Mouse (Mus musculus) layer of hippocampus, adult 8-10 months (tissue): ENCODE measurements around the gene Crtc3. TPM values are rescaled to one million over a fixed set of nuclear protein-coding genes. Genes with fewer than 3 reads are reported as not detected.

ENCODE experiments used
- DNase-seq, 2 experiments: peaks; one replicate each; pipeline ENCODE4 v3.0.0; 2022; ENCODE audit warnings: low spot score in 2 of 2
- total RNA-seq, 4 experiments: library from RNA; stranded (reverse); gene quantifications; 2 replicates each; pipeline ENCODE4 v1.2.4; 2022

Crtc3 gene
- total RNA-seq, 4 experiments from 2014 or later = 20.5 to 24.6 (median 21.8) TPM

- DNase-seq = no peak
Measured at GRCm38 (mm10) chr7:80685639-80686038, 3.0 kb downstream of the Crtc3 start.

GRCm38 (mm10) chr7:80682630-80683029, 6.0 kb downstream of the Crtc3 start:
- no peak for DNase-seq

- DNase-seq = no peak
Measured at GRCm38 (mm10) chr7:80680218-80680847, 8.3 kb downstream of the Crtc3 start.

GRCm38 (mm10) chr7:80672323-80672722, 16.4 kb downstream of the Crtc3 start:
- DNase-seq = no peak

- no peak for DNase-seq
Measured at GRCm38 (mm10) chr7:80670889-80671288, 17.8 kb downstream of the Crtc3 start.

- no peak for DNase-seq
Measured at GRCm38 (mm10) chr7:80667190-80667589, 21.5 kb downstream of the Crtc3 start.

GRCm38 (mm10) chr7:80666198-80666915, 22.3 kb downstream of the Crtc3 start:
- no peak for DNase-seq

GRCm38 (mm10) chr7:80661082-80661481, 27.6 kb downstream of the Crtc3 start:
- DNase-seq = no peak

GRCm38 (mm10) chr7:80660619-80661018, 28.1 kb downstream of the Crtc3 start:
- peak; percentile 86 to 89 for DNase-seq

GRCm38 (mm10) chr7:80657896-80658295, 30.8 kb downstream of the Crtc3 start:
- no peak for DNase-seq

- DNase-seq = peak; percentile 48 to 55
Measured at GRCm38 (mm10) chr7:80655350-80656013, 33.2 kb downstream of the Crtc3 start.

- no peak for DNase-seq
Measured at GRCm38 (mm10) chr7:80654926-80655325, 33.8 kb downstream of the Crtc3 start.

GRCm38 (mm10) chr7:80654393-80654792, 34.3 kb downstream of the Crtc3 start:
- DNase-seq = no peak

GRCm38 (mm10) chr7:80653971-80654370, 34.7 kb downstream of the Crtc3 start:
- no peak for DNase-seq

- DNase-seq = no peak
Measured at GRCm38 (mm10) chr7:80653077-80653476, 35.6 kb downstream of the Crtc3 start.

GRCm38 (mm10) chr7:80652289-80652688, 36.4 kb downstream of the Crtc3 start:
- no peak for DNase-seq

GRCm38 (mm10) chr7:80647437-80647871, 41.2 kb downstream of the Crtc3 start:
- no peak for DNase-seq

- no peak for DNase-seq
Measured at GRCm38 (mm10) chr7:80646093-80647025, 42.3 kb downstream of the Crtc3 start.

GRCm38 (mm10) chr7:80642976-80643666, 45.6 kb downstream of the Crtc3 start:
- DNase-seq = no peak

- DNase-seq = no peak
Measured at GRCm38 (mm10) chr7:80642552-80642951, 46.1 kb downstream of the Crtc3 start.

GRCm38 (mm10) chr7:80641899-80642298, 46.8 kb downstream of the Crtc3 start:
- no peak for DNase-seq
